17 mouse cellular contexts compared by ENCODE assay signal in the genomic region with DNA sequence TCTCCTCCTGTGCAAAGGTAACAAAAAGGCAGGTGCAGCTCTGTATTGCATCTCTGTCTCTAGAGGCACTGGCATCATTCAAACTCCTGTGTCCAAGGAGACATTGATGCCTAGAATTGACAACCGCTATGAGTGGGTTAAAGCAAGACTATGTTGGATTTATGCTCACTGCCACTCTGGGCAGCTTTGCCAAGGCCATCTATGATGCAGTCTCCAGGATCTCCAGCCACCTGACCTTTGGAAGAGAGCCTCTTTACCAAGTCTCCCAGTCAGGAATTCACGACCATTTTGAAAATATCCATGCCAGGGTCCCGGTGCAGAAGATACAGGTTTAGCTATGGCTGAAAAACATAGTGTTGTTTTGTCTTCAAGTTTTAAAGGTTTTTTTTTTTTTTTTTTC. TPM values are rescaled to one million over a fixed set of nuclear protein-coding genes. Genes with fewer than 3 reads are reported as not detected.
"Had no signal": no experiment of that assay in that cellular context is flagged by ENCODE, and none has a peak within 500 bp of the region (broad histone marks: within the 10 kb centered on the region; RNA-seq: fewer than 3 reads in every experiment).

No protein-coding gene starts in this region.

- H3K9me3 ChIP-seq: midbrain, embryonic 10.5 days; midbrain, embryonic 12.5 days; neural tube, embryonic 13.5 days; neural tube, embryonic 15.5 days; stomach, embryonic 15.5 days had no signal

- H3K27ac ChIP-seq: midbrain, embryonic 10.5 days; midbrain, embryonic 12.5 days; neural tube, embryonic 13.5 days; neural tube, embryonic 15.5 days; stomach, embryonic 15.5 days; stomach, postnatal 0 days had no signal

- H3K4me2 ChIP-seq: lung, embryonic 14.5 days; midbrain, embryonic 12.5 days; neural tube, embryonic 13.5 days; neural tube, embryonic 15.5 days; stomach, embryonic 15.5 days had no signal

- DNase-seq: lung, adult 18-20 months; lung, embryonic 14.5 days; lung, postnatal 10 days; lung, postnatal 4 days; midbrain, embryonic 14.5 days; right cerebral cortex, postnatal 14 days; thymus, adult 2 months; thymus, postnatal 25 days; thymus, postnatal 4 days had no signal

- H3K27me3 ChIP-seq: midbrain, embryonic 12.5 days; neural tube, embryonic 13.5 days; neural tube, embryonic 15.5 days; stomach, embryonic 15.5 days had no signal

- ATAC-seq: midbrain, embryonic 16.5 days had no signal

- H3K4me3 ChIP-seq: midbrain, embryonic 10.5 days; midbrain, embryonic 12.5 days; myocyte; neural tube, embryonic 13.5 days; neural tube, embryonic 15.5 days; stomach, embryonic 15.5 days had no signal

- H3K4me1 ChIP-seq: midbrain, embryonic 10.5 days; midbrain, embryonic 12.5 days had no signal

- H3K9ac ChIP-seq: lung, embryonic 14.5 days; midbrain, embryonic 12.5 days; neural tube, embryonic 13.5 days; neural tube, embryonic 15.5 days; stomach, embryonic 15.5 days had no signal

- H3K36me3 ChIP-seq: midbrain, embryonic 10.5 days; midbrain, embryonic 12.5 days; neural tube, embryonic 13.5 days; neural tube, embryonic 15.5 days; stomach, embryonic 15.5 days had no signal

RNA-seq across cellular contexts. Expression of a gene that starts 56.9 kb away (rescaled TPM):
- polyA plus RNA-seq: lung, embryonic 14.5 days; midbrain, embryonic 10.5 days; midbrain, embryonic 12.5 days; midbrain, embryonic 16.5 days; neural tube, embryonic 13.5 days had no signal
